Mouse (Mus musculus) cerebellum, postnatal 14 days (tissue): ENCODE measurements at regions not wholly inside any gene's neighbourhood (a gene's known extent, or its start where the extent isn't known, plus 50 kb on each side); places are given as distances from the start of the nearest gene placed in this dataset.
A peak's percentile ranks its signal among the peaks of the same experiment; 100 is the strongest.

ENCODE experiments used
- DNase-seq, 2 experiments: peaks; one replicate each; pipeline ENCODE4 v3.0.0; 2021; ENCODE audit warnings: mixed read lengths in 2 of 2

- peak; percentile 41 to 43 for DNase-seq
Observed at GRCm38 (mm10) chr11:31748275-31748815, 76.7 kb upstream of the Bod1 start.

GRCm38 (mm10) chr11:31751274-31751673 lies 79.6 kb upstream of the Bod1 start:
- DNase-seq: no peak

- DNase-seq: no peak
Observed at GRCm38 (mm10) chr11:31753211-31753610, 81.5 kb upstream of the Bod1 start.

- no peak for DNase-seq
Observed at GRCm38 (mm10) chr11:31753711-31754161, 82.1 kb upstream of the Bod1 start.

- no peak for DNase-seq
Observed at GRCm38 (mm10) chr11:31754416-31754815, 82.7 kb upstream of the Bod1 start.

- peak in 1 of 2 experiments; percentile 48 for DNase-seq
Observed at GRCm38 (mm10) chr11:31755858-31756257, 84.2 kb upstream of the Bod1 start.

- DNase-seq: no peak
Observed at GRCm38 (mm10) chr11:31756355-31757145, 84.9 kb upstream of the Bod1 start.

- DNase-seq: peak; percentile 46 to 57
Observed at GRCm38 (mm10) chr11:31759868-31760765, 88.4 kb upstream of the Bod1 start.

GRCm38 (mm10) chr11:31763856-31764255 lies 92.2 kb upstream of the Bod1 start:
- DNase-seq: no peak

- DNase-seq: no peak
Observed at GRCm38 (mm10) chr11:31766296-31766695, 94.6 kb upstream of the Bod1 start.

- peak in 1 of 2 experiments; percentile 36 for DNase-seq
Observed at GRCm38 (mm10) chr11:31767727-31768495, 96.2 kb upstream of the Bod1 start.

- DNase-seq: peak; percentile 70 to 77
Observed at GRCm38 (mm10) chr11:31769804-31770654, 98.3 kb upstream of the Bod1 start.

- DNase-seq: peak in 1 of 2 experiments; percentile 51
Observed at GRCm38 (mm10) chr11:31770881-31771280, 99.2 kb upstream of the Bod1 start.

GRCm38 (mm10) chr11:31771491-31772439 lies 100.1 kb upstream of the Bod1 start:
- DNase-seq: peak; percentile 73 to 83

- DNase-seq: no peak
Observed at GRCm38 (mm10) chr11:31777531-31777930, 94.5 kb upstream of the Cpeb4 start.

GRCm38 (mm10) chr11:31778766-31779165 lies 93.2 kb upstream of the Cpeb4 start:
- no peak for DNase-seq

GRCm38 (mm10) chr11:31779267-31779666 lies 92.7 kb upstream of the Cpeb4 start:
- DNase-seq: no peak

- DNase-seq: no peak
Observed at GRCm38 (mm10) chr11:31780969-31781368, 91.0 kb upstream of the Cpeb4 start.

- peak in 1 of 2 experiments; percentile 30 for DNase-seq
Observed at GRCm38 (mm10) chr11:31781605-31782004, 90.4 kb upstream of the Cpeb4 start.

GRCm38 (mm10) chr11:31783506-31784063 lies 88.4 kb upstream of the Cpeb4 start:
- DNase-seq: no peak
